Mouse (Mus musculus) lung, postnatal 36 days (tissue): ENCODE results near the gene Cdk20.

ENCODE experiments used
- DNase-seq: peaks from one replicate; pipeline ENCODE4 v3.0.0; 2022; ENCODE audit warnings: mixed read lengths

Gene Cdk20

DNA sequence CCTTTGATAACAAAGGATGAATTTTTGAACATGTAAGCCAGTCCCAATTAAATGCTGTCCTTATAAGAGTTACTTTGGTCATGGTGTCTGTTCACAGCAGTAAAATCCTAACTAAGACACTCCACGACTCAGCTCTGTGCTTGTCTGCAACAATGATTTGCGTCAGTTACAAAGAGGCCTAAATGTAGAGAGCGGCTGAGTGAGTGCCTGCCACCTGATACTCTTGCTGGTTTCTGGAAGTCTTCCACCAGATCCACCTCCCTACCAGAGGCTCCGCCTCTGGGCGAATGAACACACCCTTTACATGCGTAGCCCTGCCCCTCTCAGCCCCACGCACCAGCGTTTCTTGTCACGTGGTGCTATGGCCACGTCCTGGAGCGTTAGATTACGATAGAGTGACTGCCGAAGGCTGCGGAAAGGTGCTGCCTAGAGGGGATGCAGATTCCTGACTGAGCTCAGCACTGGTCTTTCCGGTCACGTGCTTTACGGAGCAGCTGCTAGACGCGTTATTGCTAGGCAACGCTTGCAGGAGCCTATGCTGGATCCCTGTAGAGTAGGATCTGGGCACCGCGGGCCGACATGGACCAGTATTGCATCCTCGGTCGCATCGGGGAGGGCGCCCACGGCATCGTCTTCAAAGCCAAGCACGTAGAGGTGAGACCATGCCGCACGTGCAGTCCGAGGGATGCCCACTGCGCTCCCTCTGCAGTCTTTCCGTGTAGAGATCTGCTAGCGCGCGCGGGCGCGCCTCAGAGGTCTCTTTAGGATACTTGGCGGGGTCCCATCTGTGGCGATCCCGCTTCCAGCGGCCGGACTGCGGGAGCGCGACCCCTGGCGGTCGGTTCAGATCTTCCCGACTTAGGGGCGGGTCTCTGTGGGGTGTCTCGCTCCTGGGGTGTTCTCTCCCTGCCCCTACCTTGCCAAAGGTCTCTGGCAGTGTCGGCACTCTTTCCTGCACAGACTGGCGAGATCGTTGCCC is at the start of gene Cdk20:
Gene Cdk20 (plus strand): TSS at position 298 of the 979 bp plus-strand sequence.
- DNase-seq: peak; percentile 95

DNA sequence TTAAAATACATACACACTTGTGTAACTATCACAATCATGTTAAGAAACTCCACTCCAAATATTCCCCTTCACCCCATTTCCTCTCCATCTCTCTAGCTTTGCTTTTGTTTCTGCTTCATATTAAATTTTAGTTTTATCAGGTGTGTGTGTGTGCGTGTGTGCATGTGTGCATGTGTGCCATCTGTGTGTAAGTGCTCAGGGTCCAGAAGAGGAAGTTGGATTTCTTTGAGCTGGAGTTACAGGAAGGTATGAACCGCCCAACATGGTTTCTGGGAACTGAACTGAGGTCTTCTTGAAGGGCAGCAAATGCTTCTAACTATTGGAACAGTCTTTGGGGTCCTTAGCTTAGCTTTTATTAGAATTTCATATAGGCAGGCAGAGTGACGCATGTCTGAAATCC is 47.2 kb upstream of the Cdk20 start:
- no peak for DNase-seq

DNA sequence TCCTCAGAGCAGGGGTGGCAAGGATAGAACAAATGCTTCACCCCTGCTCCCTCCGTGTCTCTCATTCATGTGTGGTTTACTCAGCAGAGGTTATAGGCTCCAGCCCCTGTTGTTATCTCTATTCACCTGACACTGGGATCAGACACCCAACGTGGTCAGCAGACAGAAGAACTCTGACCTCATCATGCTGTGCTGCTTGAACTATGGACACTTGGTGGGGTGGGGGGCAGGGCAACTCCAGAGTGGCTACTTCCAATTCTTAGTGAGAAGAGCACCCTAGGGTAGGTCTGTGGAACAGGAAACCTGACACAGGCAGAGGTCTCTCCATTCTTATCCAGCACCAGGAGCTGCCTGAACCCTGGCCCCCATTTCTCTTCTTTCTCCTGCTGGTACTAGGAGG is 46.1 kb upstream of the Cdk20 start:
- DNase-seq: no peak

GRCm38 (mm10) chr13:64388415-64388814 is 43.7 kb upstream of the Cdk20 start:
- no peak for DNase-seq

- no peak for DNase-seq
Observed at GRCm38 (mm10) chr13:64396979-64397378, 35.1 kb upstream of the Cdk20 start.

GRCm38 (mm10) chr13:64398065-64398464 is 34.0 kb upstream of the Cdk20 start:
- peak; percentile 45 for DNase-seq

- DNase-seq: no peak
Observed at GRCm38 (mm10) chr13:64399906-64400305, 32.2 kb upstream of the Cdk20 start.

- DNase-seq: peak; percentile 56
Observed at GRCm38 (mm10) chr13:64400801-64401361, 31.2 kb upstream of the Cdk20 start.

DNA sequence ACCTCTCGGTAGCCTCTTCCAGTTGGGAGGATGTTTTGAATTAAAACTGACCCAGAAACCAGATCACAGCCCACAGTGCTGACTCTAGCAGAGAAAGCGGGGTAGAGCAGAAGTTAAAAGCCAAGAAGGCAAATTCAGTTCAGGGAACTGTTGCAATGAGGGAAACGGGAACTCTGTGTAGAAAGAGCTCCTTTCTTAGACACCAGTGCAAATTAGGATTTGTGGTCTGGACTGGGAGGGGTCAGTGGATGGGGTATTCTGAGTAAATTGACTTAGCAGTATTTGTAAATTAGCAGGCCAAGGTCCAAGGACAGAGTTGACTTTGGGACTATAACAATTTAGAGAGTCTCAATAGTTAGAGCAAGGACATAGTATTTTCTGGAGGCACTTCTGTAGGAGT is 30.1 kb upstream of the Cdk20 start:
- DNase-seq: peak; percentile 52

GRCm38 (mm10) chr13:64402504-64402949 is 29.6 kb upstream of the Cdk20 start:
- no peak for DNase-seq

DNA sequence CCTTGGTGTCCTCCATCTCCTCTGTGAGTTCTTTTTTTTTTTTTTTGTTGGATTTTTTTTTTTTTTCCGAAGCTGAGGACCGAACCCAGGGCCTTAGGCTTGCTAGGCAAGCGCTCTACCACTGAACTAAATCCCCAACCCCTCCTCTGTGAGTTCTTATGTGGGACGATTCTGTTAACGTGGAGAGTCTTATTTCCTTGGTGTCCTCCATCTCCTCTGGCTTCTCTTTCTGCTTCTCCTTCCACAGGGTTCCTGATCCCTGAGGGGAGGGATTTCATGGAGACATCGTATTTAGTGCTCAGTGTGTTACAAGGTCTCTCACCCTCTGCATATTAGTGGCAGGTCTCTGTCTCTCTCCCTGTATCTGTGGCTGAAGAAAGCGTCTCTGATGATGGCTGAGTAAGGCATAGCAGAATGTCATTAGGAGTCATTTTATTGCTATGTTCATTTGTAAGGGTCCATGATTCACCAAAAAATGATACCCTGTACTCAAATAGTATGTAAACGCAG is 29.1 kb upstream of the Cdk20 start:
- DNase-seq: no peak

- DNase-seq: no peak
Observed at GRCm38 (mm10) chr13:64403519-64403918, 28.6 kb upstream of the Cdk20 start.

GRCm38 (mm10) chr13:64405550-64405949 is 26.6 kb upstream of the Cdk20 start:
- no peak for DNase-seq

- DNase-seq: no peak
Observed at GRCm38 (mm10) chr13:64407992-64408391, 24.1 kb upstream of the Cdk20 start.

DNA sequence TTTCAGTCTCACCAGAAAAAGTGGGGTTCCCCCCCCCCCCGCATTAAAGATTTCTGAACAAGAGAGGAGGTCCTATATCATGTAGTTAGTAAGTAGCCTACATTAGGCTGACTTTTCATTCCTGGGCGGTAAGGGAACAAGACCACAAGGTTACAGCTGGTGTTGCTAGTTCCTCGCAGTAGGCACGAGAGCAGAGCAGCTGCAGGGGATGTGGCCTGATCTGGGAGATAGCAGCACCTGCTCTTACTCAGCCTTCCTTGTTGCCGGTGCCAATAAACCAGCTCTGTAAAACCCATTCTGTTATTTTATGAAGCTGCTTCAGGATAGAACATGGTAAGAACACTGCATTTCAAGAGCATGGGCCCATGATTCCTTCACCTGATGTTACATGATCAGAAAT is 21.5 kb upstream of the Cdk20 start:
- DNase-seq: no peak

GRCm38 (mm10) chr13:64411282-64411681 is 20.8 kb upstream of the Cdk20 start:
- DNase-seq: no peak

- no peak for DNase-seq
Observed at GRCm38 (mm10) chr13:64412752-64413257, 19.3 kb upstream of the Cdk20 start.

DNA sequence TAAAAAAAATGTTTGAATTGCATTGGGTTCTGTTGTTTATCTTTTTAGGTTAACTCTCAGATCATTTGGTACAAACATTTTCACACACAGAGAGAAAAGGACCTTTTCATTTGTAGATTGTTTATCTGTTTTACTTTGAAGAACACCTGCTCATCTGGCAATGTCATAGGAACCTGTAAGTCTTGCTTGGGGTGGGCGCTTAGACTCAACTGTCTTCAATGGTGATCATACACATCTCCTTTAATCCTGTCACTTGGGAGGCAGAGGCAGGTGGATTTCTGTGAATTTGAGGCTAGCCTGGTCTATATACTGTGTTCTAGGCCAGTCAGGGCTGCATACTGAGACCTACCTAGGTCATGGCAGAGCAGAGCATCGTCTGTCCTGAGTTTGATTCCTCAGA is 16.5 kb upstream of the Cdk20 start:
- DNase-seq: no peak

DNA sequence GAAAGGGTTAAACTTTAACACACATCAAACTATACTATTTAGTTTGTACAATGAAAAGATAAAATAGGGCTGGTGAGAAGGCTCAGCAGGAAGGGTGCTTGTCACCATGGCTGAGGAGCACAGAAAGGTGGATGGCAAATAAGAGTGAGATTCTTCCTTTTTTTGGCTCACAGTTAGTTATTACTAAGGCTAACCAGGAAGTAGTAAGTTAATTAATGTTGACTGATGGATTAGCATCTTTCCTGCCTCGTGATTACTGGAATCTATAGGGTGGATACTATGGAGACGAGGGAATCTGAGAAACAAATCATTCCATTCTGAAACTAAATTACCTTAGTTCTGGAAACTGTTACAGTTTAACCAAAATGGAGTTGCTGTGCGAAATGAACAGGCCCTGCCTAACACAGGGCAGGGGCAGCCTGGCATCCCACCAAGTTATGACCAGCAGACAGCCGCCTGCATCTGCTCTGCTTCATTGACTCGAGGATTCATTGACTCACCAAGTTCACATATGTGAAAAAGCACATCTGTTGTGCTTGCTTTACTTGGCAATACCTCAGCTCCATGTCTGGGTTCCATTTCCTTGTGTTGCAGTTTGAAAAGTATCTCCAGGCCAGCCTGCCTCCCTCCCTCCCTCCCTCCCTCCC is 15.0 kb upstream of the Cdk20 start:
- DNase-seq: no peak

DNA sequence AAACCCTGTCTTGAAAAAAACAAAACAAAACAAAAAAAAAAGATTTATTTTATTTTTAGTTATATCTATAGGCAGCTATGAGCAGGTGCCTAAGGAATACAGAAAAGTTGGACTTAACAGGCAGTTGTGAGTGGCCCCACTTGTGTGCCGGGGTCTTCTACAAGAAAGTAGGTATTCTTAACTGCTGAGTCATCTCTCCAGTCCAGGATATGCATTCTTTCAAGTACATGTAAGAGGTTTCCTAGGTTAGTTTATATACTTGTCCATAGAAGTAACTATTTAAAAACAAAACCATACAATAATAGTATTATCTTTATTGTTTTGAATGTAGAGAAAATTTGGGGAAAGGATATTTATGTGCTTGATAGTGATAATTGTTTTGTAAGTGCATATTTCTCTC is 11.3 kb upstream of the Cdk20 start:
- DNase-seq: no peak

- DNase-seq: no peak
Observed at GRCm38 (mm10) chr13:64421386-64421785, 10.7 kb upstream of the Cdk20 start.

- DNase-seq: peak; percentile 27
Observed at GRCm38 (mm10) chr13:64421952-64422606, 10.0 kb upstream of the Cdk20 start.

DNA sequence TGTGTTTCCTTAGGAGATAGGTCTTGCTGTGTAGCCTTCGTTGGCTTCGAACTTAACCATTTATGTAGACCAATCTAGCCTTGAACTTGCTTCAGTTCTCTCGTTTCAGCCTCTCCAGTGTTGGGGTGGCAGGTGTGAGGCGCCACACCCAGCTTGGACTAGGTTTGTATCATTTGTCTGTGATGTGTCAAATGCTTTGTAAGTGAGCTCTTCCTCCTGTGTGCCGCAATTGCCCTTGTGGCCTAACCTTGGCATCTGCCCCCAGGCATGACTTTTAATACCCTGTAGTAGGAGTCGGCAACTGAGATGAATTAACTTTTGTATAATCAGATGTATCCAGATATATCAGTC is 9.5 kb upstream of the Cdk20 start:
- DNase-seq: no peak
